Mouse (Mus musculus) Patski (cell line): ENCODE data around the gene Pspn. TPM values are rescaled to one million over a fixed set of nuclear protein-coding genes. Genes with fewer than 3 reads are reported as not detected.
A peak's percentile ranks its signal among the peaks of the same experiment; 100 is the strongest.

Source experiments
- ATAC-seq: fragments of 100-300 bp; one replicate; pipeline ENCODE4 v1.8.0; 2021
- CTCF ChIA-PET: fragments of 350-600 bp; sonication (Branson Sonifier 250); formaldehyde crosslinking; loops from one replicate; lab custom pipeline; 2022; ENCODE audit warnings: inconsistent platforms; lab: Charles Lee
- POLR2A ChIA-PET: fragments of 350-600 bp; sonication (Branson Sonifier 250); formaldehyde crosslinking; loops from one replicate; lab custom pipeline; 2022; ENCODE audit warnings: antibody characterized with exemption, inconsistent platforms; lab: Charles Lee
- DNase-seq: peaks from one replicate; pipeline ENCODE4 v3.0.0-alpha.2; 2011; ENCODE audit warnings: low read depth, low spot score
- H3K27me3 ChIP-seq: fragments of 371-371 bp; one replicate; pipeline ENCODE4 v1.5.1; 2021
- CTCF ChIP-seq: fragments of 100-300 bp; IDR thresholded peaks from one replicate; pipeline ENCODE4 v1.5.1; 2021
- in situ Hi-C: fragments of 300-500 bp; cut with MboI; formaldehyde crosslinking; loops from 3 replicates; pipeline ENCODE4 v1.11.1; 2018; ENCODE audit warnings: low pct_unique_long_range_greater_than_20kb, mixed read lengths
- polyA plus RNA-seq: library from polyadenylated mRNA; unstranded; gene quantifications from one replicate; pipeline ENCODE4 v1.2.3, GENCODE M21; 2021

Gene Pspn
- polyA plus RNA-seq, 1 experiment from 2014 or later = 1.7 TPM

GRCm38 (mm10) chr17:56996506-56996905 lies 3.3 kb downstream of the Pspn start:
- DNase-seq (no peak), ATAC-seq (no peak)
- CTCF ChIA-PET = interaction anchor here (1.3 kb wide), 1 partner anchor 15 kb away, joined by 4 read pairs; the partner anchor contains the start of genes Gm17949 and Gtf2f1
- no peaks in the 10 kb centered on the region for H3K27me3 ChIP-seq
- POLR2A ChIA-PET = interaction anchor here (0.7 kb wide), 1 partner anchor 170 kb away, joined by 3 read pairs; no protein-coding TSS in a partner anchor
- in situ Hi-C loops = loop anchor here (5.0 to 10.0 kb wide), 4 partner anchors 66 to 338 kb away; no protein-coding TSS in a partner anchor
- TF ChIP-seq CTCF = no peak

GRCm38 (mm10) chr17:56995046-56995445 lies 4.8 kb downstream of the Pspn start:
- H3K27me3 ChIP-seq = no peaks in the 10 kb centered on the region
- DNase-seq (no peak), ATAC-seq (no peak)
- ChIA-PET CTCF (no interaction called here), POLR2A (no interaction called here)
- no peak for TF ChIP-seq CTCF
- in situ Hi-C loops = loop anchor here (5.0 to 10.0 kb wide), 4 partner anchors 67 to 340 kb away; no protein-coding TSS in a partner anchor

GRCm38 (mm10) chr17:56990966-56991365 lies 8.9 kb downstream of the Pspn start:
- in situ Hi-C loops = loop anchor here (10.0 kb wide), 1 partner anchor 344 kb away; no protein-coding TSS in a partner anchor
- ATAC-seq (no peak), DNase-seq (no peak)
- ChIA-PET CTCF (interaction anchor here (2.4 kb wide), 1 partner anchor 93 kb away, joined by 10 read pairs; no protein-coding TSS in a partner anchor), POLR2A (interaction anchor here (0.7 to 1.4 kb wide), 2 partner anchors 12 to 117 kb away, joined by 3 to 6 read pairs; no protein-coding TSS in a partner anchor)
- H3K27me3 ChIP-seq = no peaks in the 10 kb centered on the region
- TF ChIP-seq CTCF = no peak

- no peaks in the 10 kb centered on the region for H3K27me3 ChIP-seq
- ChIA-PET CTCF (interaction anchor here (2.4 kb wide), 1 partner anchor 93 kb away, joined by 10 read pairs; no protein-coding TSS in a partner anchor), POLR2A (interaction anchor here (0.7 to 1.4 kb wide), 2 partner anchors 11 to 18 kb away, joined by 3 read pairs; no protein-coding TSS in a partner anchor)
- DNase-seq (peak; percentile 80), ATAC-seq (peak; percentile 97)
- in situ Hi-C loops = loop anchor here (10.0 kb wide), 1 partner anchor 345 kb away; no protein-coding TSS in a partner anchor
- TF ChIP-seq CTCF = no peak
These were observed 9.6 kb downstream of the Pspn start, which contains the start of gene Clpp for GRCm38 (mm10) chr17:56990115-56990746. TSS of gene Clpp (plus strand) at chr17:56990305.

GRCm38 (mm10) chr17:56989467-56990114 lies 10.2 kb downstream of the Pspn start:
- CTCF ChIA-PET = interaction anchor here (1.0 to 2.4 kb wide), 3 partner anchors 14 to 179 kb away, joined by 3 to 10 read pairs (median 3); no protein-coding TSS in a partner anchor
- in situ Hi-C loops = loop anchor here (10.0 kb wide), 1 partner anchor 345 kb away; no protein-coding TSS in a partner anchor
- ATAC-seq (peak; percentile 90), DNase-seq (no peak)
- POLR2A ChIA-PET = interaction anchor here (0.5 to 1.4 kb wide), 3 partner anchors 10 to 61 kb away, joined by 3 read pairs; no protein-coding TSS in a partner anchor
- no peaks in the 10 kb centered on the region for H3K27me3 ChIP-seq
- no peak for TF ChIP-seq CTCF

- ATAC-seq = no peak
- H3K27me3 ChIP-seq = no peaks in the 10 kb centered on the region
- CTCF ChIA-PET = interaction anchor here (1.0 to 2.4 kb wide), 3 partner anchors 14 to 178 kb away, joined by 3 to 10 read pairs (median 3); no protein-coding TSS in a partner anchor
- in situ Hi-C loops = no loop called here
- DNase-seq = no peak
- POLR2A ChIA-PET = interaction anchor here (0.5 to 0.6 kb wide), 2 partner anchors 22 to 62 kb away, joined by 3 to 4 read pairs; no protein-coding TSS in a partner anchor
- no peak for TF ChIP-seq CTCF
These were observed 10.8 kb downstream of the Pspn start for GRCm38 (mm10) chr17:56988921-56989430.

GRCm38 (mm10) chr17:56988441-56988840 lies 11.4 kb downstream of the Pspn start:
- in situ Hi-C loops = no loop called here

GRCm38 (mm10) chr17:56986105-56986805 lies 13.6 kb downstream of the Pspn start:
- in situ Hi-C loops = no loop called here
- no peaks in the 10 kb centered on the region for H3K27me3 ChIP-seq
- ATAC-seq (no peak), DNase-seq (no peak)
- TF ChIP-seq CTCF = no peak
- POLR2A ChIA-PET = no interaction called here
- CTCF ChIA-PET = interaction anchor here (1.4 kb wide), 1 partner anchor 11 kb away, joined by 3 read pairs; no protein-coding TSS in a partner anchor

More at GRCm38 (mm10) chr17:56988441-56988840, 11.4 kb downstream of the Pspn start:
- TF ChIP-seq CTCF = no peak
- CTCF ChIA-PET = no interaction called here
- no peak for DNase-seq
- ATAC-seq = no peak
- POLR2A ChIA-PET = interaction anchor here (0.6 kb wide), 1 partner anchor 22 kb away, joined by 4 read pairs; no protein-coding TSS in a partner anchor
- no peaks in the 10 kb centered on the region for H3K27me3 ChIP-seq

GRCm38 (mm10) chr17:56985656-56986055 lies 14.2 kb downstream of the Pspn start:
- no peak for ATAC-seq
- no peak for DNase-seq
- in situ Hi-C loops = no loop called here
- no peak for TF ChIP-seq CTCF
- no peaks in the 10 kb centered on the region for H3K27me3 ChIP-seq
- POLR2A ChIA-PET = no interaction called here
- CTCF ChIA-PET = no interaction called here
